ENCODE assay signal across 9 mouse cellular contexts in genomic region chr9:56374401-56374800, GRCm38 (mm10). TPM values are rescaled to one million over a fixed set of nuclear protein-coding genes. Genes with fewer than 3 reads are reported as not detected.
DNase-seq lines count a peak whose midpoint lies in the region; ATAC-seq lines count a peak whose summit lies in the region.
"Had no signal": no experiment of that assay in that cellular context is flagged by ENCODE, and none has a peak within 500 bp of the region (broad histone marks: within the 10 kb centered on the region; RNA-seq: fewer than 3 reads in every experiment).

No protein-coding gene starts in this region.

- H3K4me3 ChIP-seq in forebrain, embryonic 11.5 days (ENCODE audit: low read depth, low read length) = no peak overlapping the region
- H3K4me3 ChIP-seq: hindbrain, embryonic 10.5 days had no signal

- WGBS in forebrain, embryonic 11.5 days = 81% methylated on average over 4 of the region's 4 CpGs

- intact Hi-C loops in gastrocnemius, postnatal 14 days (cut with DNase I; ENCODE audit: low total_unique reads) = no loop called here
- intact Hi-C loops in left cerebral cortex, postnatal 10 days (cut with DNase I) = no loop called here
- intact Hi-C loops in left cerebral cortex, postnatal 25 days (cut with DNase I) = no loop called here

- no peaks in the 10 kb centered on the region for H3K27me3 ChIP-seq in forebrain, embryonic 11.5 days (ENCODE audit: control insufficient read depth, insufficient read depth, low read length)

- H3K9ac ChIP-seq in forebrain, embryonic 11.5 days (ENCODE audit: low read length) = no peak overlapping the region

- H3K4me2 ChIP-seq in forebrain, embryonic 11.5 days (ENCODE audit: low read depth, low read length, severe bottlenecking) = no peak overlapping the region

- no peaks in the 10 kb centered on the region for H3K36me3 ChIP-seq in forebrain, embryonic 11.5 days (ENCODE audit: control insufficient read depth, insufficient read depth, low read length)
- H3K36me3 ChIP-seq: hindbrain, embryonic 10.5 days had no signal

- DNase-seq in gastrocnemius, adult 18-20 months (ENCODE audit: low spot score) = peak; percentile 43
- no peak for DNase-seq in gastrocnemius, postnatal 14 days
- DNase-seq in left cerebral cortex, adult 18-20 months (ENCODE audit: low spot score in 2 of 2) = peak; percentile 32 to 45
- DNase-seq in left cerebral cortex, postnatal 10 days (ENCODE audit: extremely low spot score in 1 of 2, low spot score in 2 of 2) = no peak
- peak; percentile 67 for DNase-seq in Muller cell, postnatal 12 days (ENCODE audit: inconsistent ontology term)
- peak; percentile 21 to 72 for DNase-seq in left cerebral cortex, postnatal 25 days (ENCODE audit: low spot score in 2 of 2)
- DNase-seq in spleen, adult 12 weeks (ENCODE audit: low spot score) = no peak
- no peak for DNase-seq in forebrain, embryonic 11.5 days (ENCODE audit: low spot score)

- no peak for ATAC-seq in forebrain, embryonic 11.5 days (replicated peaks; ENCODE audit: low FRiP score)

- no peaks in the 10 kb centered on the region for H3K9me3 ChIP-seq in forebrain, embryonic 11.5 days (ENCODE audit: control insufficient read depth, low read length)
- H3K9me3 ChIP-seq: hindbrain, embryonic 10.5 days had no signal

- H3K27ac ChIP-seq in forebrain, embryonic 11.5 days (ENCODE audit: low read depth, low read length) = no peak overlapping the region
- H3K27ac ChIP-seq: hindbrain, embryonic 10.5 days had no signal

- H3K4me1 ChIP-seq in forebrain, embryonic 11.5 days (replicated peaks; ENCODE audit: control insufficient read depth, insufficient read depth, low read length) = no peaks in the 10 kb centered on the region; the same call in 1 of the 2 replicates
- H3K4me1 ChIP-seq: hindbrain, embryonic 10.5 days had no signal

RNA-seq across cellular contexts. Expression of gene Peak1, which starts 43.5 kb away (rescaled TPM):
- total RNA-seq in gastrocnemius, adult 18-20 months (2021) = 10 to 100 TPM; 12.4 to 14.2 TPM
- 10 to 100 TPM; 17.1 to 18.3 TPM for total RNA-seq in gastrocnemius, postnatal 14 days (2021)
- 10 to 100 TPM; 31.6 to 36.0 TPM for total RNA-seq in left cerebral cortex, adult 18-20 months (2021)
- 10 to 100 TPM; 20.4 to 21.7 TPM for total RNA-seq in left cerebral cortex, postnatal 10 days (2021)
- 10 to 100 TPM; 34.1 to 34.3 TPM for total RNA-seq in left cerebral cortex, postnatal 25 days (2021)
- polyA plus RNA-seq in forebrain, embryonic 11.5 days (2014; fragmentation: Nextera tagmentation; extraction: Ambion mirVana) = 5.8 and 6.2 TPM in 2 replicates

RNA-seq across cellular contexts. Expression of gene Hmg20a, which starts 44.0 kb away (rescaled TPM):
- 10 to 100 TPM; 13.8 to 14.3 TPM for total RNA-seq in gastrocnemius, adult 18-20 months (2021)
- total RNA-seq in gastrocnemius, postnatal 14 days (2021) = 10 to 100 TPM; 16.6 to 18.2 TPM
- total RNA-seq in left cerebral cortex, adult 18-20 months (2021) = 10 to 100 TPM; 69.8 to 70.7 TPM
- 10 to 100 TPM; 61.6 to 62.2 TPM for total RNA-seq in left cerebral cortex, postnatal 10 days (2021)
- total RNA-seq in left cerebral cortex, postnatal 25 days (2021) = 10 to 100 TPM; 62.3 to 64.5 TPM
- polyA plus RNA-seq in forebrain, embryonic 11.5 days (2014; fragmentation: Nextera tagmentation; extraction: Ambion mirVana) = 73.0 and 74.7 TPM in 2 replicates

Comparison
In these comparisons a context has a peak if more than half of its experiments do, and no peak if none do; other contexts are left out.
1. DNase-seq: peak in gastrocnemius, adult 18-20 months (single experiment), left cerebral cortex, adult 18-20 months (2 of 2), Muller cell, postnatal 12 days (single experiment) and left cerebral cortex, postnatal 25 days (2 of 2); none in gastrocnemius, postnatal 14 days (single experiment), left cerebral cortex, postnatal 10 days (0 of 2), spleen, adult 12 weeks (single experiment) and forebrain, embryonic 11.5 days (single experiment).